Mouse (Mus musculus) common myeloid progenitor, adult 5-6 weeks (primary cell): ENCODE data around the gene Amhr2. TPM values are rescaled to one million over a fixed set of nuclear protein-coding genes. Genes with fewer than 3 reads are reported as not detected.

ENCODE experiments used
- ATAC-seq: replicated peaks from 2 replicates; pipeline ENCODE4 v1.8.0; 2016; ENCODE audit warnings: low read depth, mild to moderate bottlenecking, moderate TSS enrichment, inconsistent platforms; ENCODE audit not compliant: poor library complexity, severe bottlenecking
- total RNA-seq: library from RNA; stranded (forward); fragments of 200-1000, 187-1606 nt; gene quantifications from 2 replicates; pipeline ENCODE4 v1.2.3, GENCODE M21; 2017

The Amhr2 gene
- not detected in 2 replicates for total RNA-seq

GRCm38 (mm10) chr15:102445146-102445545, at the start of gene Amhr2:
Gene Amhr2, plus strand, starts transcription at chr15:102445367.
- ATAC-seq = no peak

DNA sequence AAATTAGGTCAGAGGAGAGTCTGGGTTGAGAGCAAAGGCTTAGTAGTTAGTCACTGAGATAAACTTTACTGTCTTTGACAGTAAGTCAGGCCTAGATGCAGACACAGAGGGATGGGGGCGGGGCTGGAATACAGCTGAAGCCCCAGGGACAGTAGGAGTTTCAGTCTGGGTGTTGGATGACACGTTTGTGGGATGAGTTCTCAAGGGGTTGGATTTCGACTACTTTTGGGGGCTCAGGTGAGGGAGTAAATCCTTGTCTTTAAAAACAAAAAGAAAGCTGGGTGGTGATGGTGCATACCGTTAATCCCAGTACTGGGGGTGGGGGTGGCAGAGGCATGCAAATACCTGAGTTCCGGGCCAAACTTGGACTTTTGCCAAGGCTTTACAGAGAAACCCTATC, 46.5 kb upstream of the Amhr2 start:
- no peak for ATAC-seq

- peak; percentile 91 for ATAC-seq
Measured at GRCm38 (mm10) chr15:102399229-102400221, 45.6 kb upstream of the Amhr2 start.

DNA sequence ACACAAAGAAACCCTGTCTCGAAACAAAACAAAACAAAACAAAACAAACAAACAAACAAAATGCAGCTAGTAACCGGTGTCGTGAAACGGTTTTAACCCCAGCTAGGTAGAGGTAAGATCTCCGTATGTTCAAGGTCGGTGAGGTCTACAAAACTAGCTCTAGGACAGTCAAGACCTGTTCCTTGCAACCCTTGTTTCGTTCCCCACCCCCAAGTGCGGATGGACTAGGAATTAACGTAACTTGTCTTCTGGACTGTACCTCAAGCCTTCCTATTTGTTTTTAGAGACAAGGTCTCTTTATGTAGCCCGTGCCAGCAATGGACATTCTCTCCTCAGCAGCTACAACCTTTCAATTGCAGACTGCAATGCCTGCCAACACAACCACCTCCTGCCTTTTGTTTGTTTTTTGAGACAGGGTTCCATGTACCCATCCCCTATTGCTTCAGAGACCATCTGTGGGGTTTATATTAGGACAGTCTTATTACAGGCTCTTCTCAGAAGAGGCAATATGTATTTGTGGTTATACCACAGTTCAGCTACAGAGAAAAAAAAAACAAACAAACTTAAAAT, 44.6 kb upstream of the Amhr2 start:
- no peak for ATAC-seq

- no peak for ATAC-seq
Measured at GRCm38 (mm10) chr15:102401278-102401677, 43.9 kb upstream of the Amhr2 start.

DNA sequence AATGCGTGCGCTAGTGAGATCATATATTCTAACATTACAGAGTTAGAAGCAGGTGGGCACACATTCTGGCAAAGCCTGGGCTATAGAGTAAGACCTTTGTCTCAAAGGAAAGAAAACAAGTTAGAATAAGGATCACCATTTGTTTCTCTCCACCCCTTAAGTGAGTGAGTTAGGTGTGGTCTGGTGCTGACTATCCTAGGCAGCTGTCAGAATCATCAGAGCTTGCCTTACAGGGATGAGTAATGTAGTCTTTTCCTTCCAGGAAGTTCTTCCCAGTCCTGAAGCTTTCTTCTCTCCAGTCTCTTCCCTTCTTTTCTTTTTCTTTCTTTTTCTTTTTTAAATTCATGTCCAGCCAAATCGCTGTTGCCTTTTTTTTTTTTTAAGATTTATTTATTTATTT, 43.0 kb upstream of the Amhr2 start:
- ATAC-seq = no peak

- ATAC-seq = peak; percentile 47
Measured at GRCm38 (mm10) chr15:102404608-102405488, 40.3 kb upstream of the Amhr2 start.

DNA sequence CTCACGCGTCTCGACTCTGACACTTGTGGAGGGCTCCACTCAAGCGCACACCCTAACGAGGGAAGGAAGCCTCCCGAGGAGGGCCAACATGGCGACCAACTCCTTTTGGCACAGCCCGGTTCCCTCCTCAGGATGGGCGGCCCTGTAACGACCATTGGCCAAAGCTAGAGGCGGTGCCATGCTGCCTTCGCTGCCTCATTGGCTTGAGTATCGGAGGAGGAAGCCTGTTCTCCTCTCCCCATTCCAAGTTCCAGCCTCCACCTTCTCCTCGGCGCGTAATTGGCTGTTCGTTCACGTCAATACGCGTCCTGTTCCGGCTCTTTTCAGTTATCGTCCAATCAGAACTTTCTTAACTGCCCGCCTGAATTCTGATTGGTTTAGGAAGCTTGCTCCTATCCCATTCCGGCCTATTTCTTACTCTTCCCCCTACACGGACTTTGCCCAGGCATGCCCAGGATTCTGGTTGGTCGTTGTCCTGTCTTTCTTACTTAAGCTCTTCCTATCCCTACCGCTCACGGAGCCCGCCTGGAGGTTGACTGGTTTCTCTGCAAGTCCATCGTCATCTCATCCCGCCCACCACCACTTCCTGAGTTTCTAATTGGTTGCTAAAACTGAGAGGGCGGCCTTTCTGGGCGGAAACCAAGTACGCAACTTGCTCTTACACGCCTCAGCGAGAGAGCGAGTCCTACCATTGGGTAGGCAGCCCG, 39.5 kb upstream of the Amhr2 start, which contains the start of gene Sp1:
Sp1 (plus strand) TSS at position 655 of the 707 bp plus-strand sequence.
- peak; percentile 78 for ATAC-seq

DNA sequence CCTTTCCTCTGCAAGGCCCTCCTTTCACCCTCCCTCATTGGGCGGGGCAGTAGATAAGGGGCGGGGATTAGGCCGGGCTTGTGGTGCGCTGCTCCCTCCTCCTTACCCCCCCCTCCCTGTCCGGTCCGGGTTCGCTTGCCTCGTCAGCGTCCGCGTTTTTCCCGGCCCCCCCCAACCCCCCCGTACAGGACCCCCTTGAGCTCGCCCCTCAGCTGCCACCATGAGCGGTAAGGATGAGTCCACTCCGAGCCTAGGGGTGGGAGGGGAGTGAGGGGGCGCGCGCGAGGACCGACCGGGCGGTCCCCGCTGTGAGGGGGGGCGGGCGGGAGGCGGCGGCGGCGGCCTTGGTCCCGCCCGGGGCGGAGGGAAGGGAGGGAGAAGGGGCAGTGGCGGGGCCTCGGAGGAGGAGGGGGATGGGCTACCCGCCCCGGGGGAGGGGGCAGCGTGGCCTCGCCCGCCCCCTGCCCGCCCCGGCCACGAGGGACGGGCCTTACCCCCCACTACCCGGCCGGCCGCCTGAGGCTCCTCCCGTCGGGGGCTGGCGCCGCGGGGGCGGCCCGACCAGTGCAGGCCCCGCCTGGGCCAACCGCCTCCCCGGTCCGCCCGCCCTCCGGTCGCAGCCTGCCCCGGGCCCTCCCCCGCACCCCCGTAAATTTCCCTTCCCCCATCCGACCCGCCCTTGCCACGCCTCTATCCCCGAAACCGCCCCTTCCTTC, 38.8 kb upstream of the Amhr2 start:
- ATAC-seq = peak; percentile 5; the same call in 1 of the 2 replicates

DNA sequence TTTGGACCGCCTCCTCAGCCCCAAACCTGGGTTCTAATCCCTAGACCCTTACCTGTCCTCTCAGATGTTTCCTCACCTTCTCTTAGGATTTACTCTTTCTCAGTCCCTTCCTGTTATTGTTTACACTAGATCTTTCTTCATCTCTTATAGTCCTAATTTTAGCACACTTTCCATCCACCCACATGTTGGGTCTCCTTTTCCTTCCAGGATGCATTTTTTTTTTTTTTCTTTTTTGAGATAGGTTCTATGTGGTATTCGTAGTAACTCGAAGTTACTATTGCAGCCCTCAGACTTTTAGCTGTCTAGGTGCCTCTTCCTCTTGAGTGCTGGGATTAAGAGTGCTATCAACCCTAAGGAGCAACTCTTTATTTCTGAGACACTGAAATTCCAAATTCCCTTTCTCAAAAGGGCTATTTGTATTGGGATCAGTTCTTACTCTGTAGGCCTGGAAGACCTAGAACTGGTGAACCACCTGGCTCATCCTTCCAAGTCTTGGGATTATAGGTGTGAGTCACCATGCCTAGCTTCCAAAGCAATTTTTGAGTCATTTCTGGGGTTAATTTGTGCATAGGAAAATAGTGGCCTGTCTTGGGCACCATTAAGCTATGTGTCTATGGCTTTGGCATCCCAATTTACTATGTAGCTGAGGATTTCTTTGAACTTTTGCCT, 38.1 kb upstream of the Amhr2 start:
- ATAC-seq = no peak

DNA sequence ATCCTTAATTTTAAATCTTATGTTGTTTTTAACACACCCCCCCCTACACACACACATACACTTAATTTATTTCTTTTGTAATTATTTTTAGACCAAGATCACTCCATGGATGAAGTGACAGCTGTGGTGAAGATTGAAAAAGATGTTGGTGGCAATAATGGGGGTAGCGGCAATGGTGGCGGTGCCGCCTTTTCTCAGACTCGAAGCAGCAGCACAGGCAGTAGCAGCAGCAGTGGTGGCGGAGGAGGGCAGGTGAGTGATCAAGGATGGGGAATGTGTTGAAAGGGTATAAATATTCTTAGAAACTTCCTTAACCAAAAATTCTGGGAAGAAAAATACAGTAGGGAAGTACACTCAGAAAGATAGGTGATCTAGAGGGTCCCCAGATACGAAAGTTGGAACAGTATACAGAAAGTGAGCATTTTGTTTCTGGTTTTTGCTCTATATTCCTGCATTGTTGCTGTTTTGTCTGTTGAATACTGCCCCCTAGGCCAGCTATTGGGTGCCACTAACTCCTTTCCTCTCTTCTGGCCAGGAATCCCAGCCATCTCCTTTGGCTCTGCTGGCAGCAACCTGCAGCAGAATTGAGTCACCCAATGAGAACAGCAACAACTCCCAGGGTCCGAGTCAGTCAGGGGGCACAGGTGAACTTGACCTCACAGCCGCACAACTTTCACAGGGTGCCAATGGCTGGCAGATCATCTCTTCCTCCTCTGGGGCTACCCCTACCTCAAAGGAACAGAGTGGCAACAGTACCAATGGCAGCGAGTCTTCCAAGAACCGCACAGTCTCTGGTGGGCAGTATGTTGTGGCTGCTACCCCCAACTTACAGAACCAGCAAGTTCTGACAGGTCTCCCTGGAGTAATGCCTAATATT, 37.2 kb upstream of the Amhr2 start:
- no peak for ATAC-seq

- ATAC-seq = no peak
Measured at GRCm38 (mm10) chr15:102408558-102409130, 36.5 kb upstream of the Amhr2 start.

DNA sequence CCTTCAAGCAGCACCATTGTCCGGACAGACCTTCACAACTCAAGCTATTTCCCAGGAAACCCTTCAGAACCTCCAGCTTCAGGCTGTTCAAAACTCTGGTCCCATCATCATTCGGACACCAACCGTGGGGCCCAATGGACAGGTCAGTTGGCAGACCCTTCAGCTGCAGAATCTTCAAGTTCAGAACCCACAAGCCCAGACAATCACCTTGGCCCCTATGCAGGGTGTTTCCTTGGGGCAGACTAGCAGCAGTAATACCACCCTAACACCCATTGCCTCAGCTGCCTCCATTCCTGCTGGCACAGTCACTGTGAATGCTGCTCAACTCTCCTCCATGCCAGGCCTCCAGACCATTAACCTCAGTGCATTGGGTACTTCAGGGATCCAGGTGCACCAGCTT, 35.9 kb upstream of the Amhr2 start:
- ATAC-seq = no peak

GRCm38 (mm10) chr15:102411077-102411476, 34.1 kb upstream of the Amhr2 start:
- no peak for ATAC-seq

DNA sequence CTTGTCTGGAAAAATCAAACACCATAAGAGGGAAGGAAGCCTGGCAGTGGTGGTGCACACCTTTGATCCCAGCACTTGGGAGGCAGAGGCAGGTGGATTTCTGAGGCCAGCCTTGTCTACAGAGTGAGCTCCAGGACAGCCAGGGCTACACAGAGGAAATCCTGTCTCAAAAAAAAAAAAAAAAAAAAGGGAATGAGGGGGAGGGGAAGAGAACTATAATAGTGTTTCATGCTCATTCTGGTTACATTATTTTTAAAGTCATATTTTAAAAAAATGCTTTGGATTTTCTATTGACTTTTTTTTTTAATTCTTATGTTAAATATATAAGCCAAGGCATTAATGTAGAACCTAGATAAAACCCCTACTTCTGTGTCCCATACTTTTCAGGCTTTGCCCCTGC, 31.5 kb upstream of the Amhr2 start:
- ATAC-seq = no peak

DNA sequence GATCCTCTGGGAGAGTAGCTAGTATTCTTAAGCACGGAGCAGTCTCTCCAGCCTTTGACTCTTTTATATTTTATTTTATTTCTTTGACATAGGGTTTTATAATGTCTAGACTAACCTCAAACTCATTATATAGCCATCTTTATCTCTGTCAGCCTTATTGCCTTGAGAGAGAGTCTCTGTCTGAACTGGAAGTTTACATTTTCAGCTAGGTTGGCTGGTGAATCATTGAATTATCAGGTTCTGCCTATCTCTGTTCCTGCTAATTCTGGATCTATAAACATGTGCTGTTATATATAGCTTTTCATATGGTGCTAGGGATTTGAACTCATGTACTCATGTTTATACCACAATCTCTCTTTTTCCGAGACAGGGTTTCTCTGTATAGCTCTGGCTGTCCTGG, 27.6 kb upstream of the Amhr2 start:
- ATAC-seq = no peak

DNA sequence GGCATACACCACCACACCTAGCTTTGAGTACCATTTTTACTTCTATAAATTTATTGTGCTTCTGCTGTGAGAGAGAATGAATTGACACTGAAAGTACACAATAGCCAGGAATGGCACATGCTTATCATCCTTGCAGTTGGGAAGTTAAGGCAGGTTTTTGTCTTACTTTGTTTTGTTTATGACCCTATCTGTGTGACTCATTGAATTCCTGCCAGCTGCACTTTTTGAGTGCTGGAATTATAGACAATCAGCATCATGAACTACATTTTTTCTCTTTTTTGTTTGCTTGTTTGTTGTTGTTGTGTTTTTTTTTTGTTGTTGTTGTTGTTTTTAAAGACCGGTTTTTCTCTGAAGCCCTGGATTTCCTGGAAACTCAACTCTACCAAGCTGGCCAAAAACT, 24.2 kb upstream of the Amhr2 start:
- ATAC-seq = no peak
